Mouse (Mus musculus): ENCODE measurements around the gene Gper1.

Gene Gper1

DNA sequence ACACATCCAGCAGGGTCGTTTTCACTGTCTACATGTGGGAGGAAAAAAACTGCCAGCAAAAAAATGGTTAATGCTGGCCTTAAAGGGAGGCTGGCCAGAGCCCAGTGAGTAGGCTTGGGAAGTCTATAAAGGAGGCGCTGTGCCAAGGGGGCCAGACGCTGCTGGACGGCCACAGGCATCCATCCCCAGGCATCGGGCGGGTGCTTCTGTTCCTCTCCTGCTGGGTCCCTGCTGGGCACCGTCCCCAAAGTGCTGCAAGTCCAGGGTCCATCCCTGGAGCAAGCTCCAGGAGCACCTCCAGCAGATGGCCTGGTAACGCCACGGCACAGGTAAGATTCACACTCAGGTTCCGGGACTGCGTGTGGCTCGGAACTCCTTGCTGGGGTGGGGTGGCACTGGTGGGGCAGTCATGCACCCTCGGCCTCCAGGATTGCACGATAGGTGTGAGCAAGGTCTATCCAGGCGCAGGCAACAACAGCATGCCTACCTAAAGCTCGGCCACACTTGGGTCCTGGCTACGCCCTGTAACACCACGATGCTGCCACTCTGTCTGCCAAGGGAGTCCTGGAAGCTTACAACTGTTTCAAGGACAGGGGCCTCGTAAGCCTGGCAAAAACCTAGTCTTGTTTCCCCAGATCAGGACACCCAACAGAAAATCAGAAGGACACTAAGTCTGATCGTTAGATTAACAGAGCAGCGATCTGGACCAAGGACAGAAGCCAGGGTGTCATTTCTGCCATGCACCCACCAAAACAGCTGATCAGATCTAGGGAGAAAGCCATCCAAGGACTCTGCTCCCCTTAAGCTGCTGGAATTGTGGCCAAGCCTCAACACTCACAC lies at the start of gene Gper1:
Gper1 (plus strand) TSS at position 126 of the 840 bp plus-strand sequence.
- peak; percentile 76 for DNase-seq

GRCm38 (mm10) chr5:139373889-139374444 lies 49.0 kb upstream of the Gper1 start:
- peak; percentile 51 for DNase-seq

DNA sequence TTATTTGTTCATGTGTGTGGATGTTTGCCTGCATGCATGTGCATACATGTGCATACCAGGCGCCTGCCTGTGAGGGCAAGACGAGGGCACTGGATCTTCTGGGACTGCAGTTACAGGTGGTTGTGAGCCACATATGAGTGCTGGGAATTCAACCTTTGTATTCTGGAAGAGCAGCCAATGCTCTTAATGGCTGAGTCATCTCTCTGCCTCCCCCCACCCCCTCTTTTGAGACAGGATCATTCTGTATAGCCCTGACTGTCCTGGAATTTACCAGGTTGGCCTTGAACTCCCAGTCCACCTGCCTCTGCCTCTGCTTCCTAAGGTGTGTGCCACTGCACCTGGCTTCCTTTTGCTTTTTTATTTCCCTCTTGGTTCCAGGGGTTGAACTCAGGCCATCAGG lies 48.1 kb upstream of the Gper1 start:
- no peak for DNase-seq

GRCm38 (mm10) chr5:139377468-139378270 lies 45.3 kb upstream of the Gper1 start, which contains the start of gene Gpr146:
Gpr146 (plus strand) TSS chr5:139377697.
- peak; percentile 89 for DNase-seq

GRCm38 (mm10) chr5:139378271-139378556 lies 44.7 kb upstream of the Gper1 start:
- DNase-seq = no peak

GRCm38 (mm10) chr5:139378986-139379629 lies 43.8 kb upstream of the Gper1 start:
- DNase-seq = peak; percentile 90

- DNase-seq = no peak
These were observed 43.1 kb upstream of the Gper1 start for GRCm38 (mm10) chr5:139379771-139380384.

DNA sequence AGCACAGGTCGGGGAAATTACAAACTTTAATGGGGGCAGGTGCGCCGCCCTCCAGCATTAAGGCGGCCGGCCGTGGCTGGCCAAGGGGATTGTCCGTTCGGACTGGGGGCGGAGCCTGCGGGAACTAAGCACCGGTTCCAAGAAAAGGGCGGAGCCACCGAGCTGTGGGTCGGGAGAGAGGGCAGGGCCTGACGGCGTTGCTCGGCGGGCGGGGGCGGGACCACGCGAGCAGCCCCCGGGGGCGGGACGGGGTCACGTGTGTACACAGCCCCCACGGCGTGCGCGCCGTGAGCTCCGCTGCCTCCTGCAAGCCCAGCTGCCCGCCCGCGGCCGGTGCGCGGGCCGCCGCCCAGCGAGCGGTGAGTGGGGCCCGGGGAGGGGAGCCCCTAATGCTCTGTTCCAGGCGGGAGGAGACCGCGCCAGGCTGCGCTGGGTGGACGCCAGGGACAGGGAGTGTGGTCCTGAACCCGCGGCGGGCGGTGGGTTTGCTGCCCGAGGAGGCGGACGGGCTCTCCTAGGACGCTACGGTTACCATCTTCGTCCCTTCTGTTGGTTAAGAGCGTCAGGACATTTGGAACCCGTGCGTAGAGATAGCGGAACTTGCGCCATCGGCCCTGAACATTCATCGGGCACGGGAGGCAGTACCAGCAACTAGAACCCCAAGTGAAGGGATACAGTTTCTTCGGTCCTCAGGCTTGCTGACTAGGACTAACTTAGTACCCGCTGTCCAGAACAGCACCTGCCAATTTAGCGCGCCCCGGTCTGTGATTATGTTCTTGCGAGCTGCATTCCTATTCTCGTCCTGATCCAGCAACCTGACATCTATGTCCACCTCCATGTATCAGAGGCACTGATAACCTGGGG lies 42.3 kb upstream of the Gper1 start:
- peak; percentile 99 for DNase-seq

DNA sequence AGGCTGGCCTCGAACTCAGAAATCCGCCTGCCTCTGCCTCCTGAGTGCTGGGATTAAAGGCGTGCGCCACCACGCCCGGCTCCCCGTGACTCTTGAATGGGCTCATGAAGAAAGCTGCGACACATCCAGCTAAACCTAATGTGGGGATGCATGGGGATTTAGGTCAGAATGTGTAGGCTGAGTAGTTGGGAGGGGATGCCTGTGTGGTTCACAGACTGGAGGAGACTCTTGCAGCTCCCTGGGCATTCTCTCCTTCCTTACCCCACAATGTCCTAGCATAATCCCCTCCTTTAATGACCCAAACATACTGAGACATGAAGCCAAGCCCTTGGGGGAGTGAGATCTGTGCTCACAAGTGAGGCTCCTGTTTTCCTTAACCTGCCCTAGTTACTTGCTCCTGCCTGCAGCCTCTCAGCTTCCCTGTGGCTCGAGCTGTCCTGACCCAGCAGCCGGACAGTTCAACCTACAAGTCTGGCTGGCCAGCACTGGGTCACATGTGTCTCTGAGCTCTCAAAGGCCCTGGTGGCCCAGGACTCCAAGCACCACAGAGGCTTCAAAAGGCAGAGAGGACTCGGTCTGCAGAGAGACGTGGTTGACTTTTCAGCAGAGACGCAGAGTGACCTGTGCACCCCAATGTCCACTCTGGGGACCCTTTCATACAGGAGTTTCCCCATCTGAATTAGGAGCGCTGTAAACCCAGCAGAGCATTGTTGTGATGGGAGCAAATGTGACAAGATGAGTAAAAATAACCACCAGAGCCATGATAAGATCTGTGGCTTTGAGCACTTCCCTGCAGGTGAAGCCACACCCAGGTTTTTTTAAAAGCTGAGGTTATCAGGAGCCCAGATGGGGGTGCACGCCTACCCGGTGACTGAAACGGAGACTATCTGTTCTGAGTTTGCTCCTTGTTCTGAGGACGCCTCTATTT lies 41.1 kb upstream of the Gper1 start:
- DNase-seq = no peak

DNA sequence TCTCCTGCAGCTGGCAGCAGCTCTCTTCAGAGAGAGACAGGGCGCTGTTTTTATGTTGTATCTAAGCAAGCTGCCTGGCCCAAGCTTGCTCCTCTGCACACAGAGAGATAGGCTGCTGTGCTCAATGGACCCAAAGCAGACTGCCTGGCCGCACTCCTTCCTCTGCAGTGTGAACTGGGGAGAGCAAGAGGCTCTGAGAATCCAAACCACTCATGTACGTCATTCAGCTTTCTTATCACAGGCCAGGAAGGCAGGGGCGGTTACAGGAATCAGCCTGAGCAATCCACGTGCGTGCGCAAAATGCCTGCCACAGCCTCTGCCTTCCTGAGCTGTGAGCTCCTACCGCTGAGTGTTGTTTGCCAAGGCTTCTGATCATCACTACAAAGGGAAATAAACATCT lies 40.2 kb upstream of the Gper1 start:
- DNase-seq = peak; percentile 72

DNA sequence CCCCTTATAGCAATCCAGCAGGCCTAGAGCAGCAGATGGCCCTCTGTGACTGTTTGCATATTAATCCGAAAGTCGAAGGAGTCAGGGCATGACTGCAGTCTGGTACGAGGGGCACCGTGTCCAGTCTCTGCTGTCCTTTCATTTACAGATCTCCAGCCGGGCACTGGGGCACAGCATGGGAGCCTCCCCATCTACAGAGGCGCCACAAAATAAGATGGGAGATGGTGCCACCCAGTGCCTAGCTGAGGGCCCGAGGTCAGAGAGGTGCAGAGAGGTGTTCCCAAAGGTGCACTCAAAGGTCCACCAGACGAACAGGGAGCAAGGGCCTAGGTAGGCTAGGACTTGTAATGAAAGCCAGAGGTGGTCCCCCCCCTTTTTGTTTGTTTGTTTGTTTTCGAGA lies 39.7 kb upstream of the Gper1 start:
- DNase-seq = no peak

- peak; percentile 66 for DNase-seq
These were observed 38.4 kb upstream of the Gper1 start for GRCm38 (mm10) chr5:139384531-139384930.

DNA sequence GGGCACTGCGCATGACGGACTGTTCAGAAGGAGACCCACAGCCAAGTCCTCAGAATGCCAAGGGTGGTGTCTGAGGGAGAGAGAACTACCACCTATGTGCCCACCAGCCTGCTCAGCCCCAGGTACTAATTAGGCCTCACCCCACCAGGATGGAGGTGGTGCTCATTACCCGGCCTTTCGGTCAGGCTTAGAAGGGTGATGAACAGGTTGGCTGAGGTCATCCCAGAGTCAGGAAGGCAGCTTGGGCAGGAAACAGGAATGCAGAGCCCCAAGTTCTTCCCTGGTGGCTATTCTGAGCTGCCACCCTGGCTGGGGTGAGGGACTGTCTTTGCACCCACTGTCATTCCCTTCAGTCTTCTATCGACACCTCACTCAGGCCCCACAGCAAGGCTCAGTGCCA lies 36.9 kb upstream of the Gper1 start:
- DNase-seq = no peak

GRCm38 (mm10) chr5:139387329-139388194 lies 35.4 kb upstream of the Gper1 start:
- peak; percentile 66 for DNase-seq

DNA sequence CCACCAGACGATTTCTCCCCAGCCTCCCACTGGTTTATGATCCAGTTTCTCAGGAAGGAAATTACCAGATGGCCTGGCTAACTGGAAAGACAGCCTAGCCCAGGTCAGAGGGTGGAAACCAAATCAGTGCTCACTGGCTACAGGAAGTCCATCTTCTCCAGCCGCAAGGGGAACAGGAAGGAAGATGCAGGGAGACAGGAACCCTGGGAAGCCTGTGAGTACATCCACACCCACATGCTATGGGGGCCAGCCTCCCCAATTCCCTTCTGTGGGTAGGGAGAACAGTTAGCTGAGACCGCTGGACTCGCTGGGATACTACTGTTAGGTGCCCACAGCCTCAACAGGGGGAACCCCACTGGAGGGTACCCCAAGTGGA lies 34.8 kb upstream of the Gper1 start:
- DNase-seq = peak; percentile 51

DNA sequence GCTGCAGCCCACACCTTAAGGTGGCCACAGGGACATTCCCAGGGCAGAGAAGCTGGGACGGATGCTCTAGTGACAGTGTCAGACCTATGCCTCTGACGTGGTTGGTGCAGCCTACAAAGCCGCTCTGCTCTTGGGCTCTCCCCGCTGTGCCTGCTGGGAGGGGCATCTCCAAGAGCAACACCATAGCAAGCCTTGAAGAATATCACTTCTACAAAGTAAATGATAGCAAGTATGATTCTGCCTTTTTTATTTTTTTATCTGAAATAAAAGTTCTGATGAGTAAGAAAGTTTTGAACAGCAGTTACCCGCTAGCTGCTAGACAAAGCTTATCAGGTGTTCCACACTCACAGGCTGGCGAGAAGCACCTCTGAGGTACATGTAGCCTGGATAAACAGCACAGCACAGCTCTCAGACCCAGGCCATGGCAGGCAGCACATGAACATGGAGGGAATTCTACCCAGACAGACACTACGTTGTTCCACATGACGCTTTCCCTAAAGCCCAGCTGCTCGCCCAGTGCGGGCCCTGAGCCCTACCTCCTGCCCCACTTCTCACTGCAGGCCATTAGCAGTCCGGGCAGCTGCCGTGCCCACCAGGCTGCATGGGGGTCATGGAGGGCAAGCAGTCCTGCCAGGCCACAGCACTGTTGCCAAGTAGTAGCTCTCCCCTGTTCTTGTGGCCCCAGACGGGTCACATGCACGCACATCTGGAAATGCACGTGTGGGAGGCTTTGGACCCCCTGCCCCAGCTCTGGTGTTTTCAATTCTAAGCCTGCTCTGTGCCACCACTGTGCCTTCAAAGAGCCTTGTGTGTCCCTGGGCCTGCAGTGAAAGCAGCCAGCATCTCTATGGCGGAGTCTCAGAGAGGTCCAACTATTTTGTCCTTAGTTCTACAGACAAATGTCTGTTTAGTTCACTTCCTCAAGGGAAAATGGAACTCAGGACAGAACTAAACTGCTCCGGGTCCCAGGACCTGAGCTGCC lies 34.0 kb upstream of the Gper1 start:
- no peak for DNase-seq

DNA sequence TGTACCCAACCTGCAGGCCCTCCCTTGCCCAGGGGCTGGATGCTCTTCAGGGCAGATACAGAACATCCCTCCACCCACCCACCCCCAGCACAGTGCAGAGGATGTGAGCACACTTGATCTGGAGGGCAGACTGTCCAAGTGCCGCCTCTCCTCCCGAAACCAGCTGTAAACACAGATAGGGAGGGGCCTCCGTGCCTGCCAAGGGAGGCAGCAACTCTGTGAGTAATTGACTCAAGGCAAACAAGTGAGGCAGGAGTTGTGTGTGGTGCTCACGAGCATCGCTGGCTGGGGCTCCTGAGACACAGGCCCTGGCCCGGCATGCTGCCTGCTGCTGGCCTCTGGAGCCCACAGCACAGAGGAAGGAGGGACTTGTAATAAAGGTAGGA lies 33.3 kb upstream of the Gper1 start:
- DNase-seq = peak; percentile 64
